Mouse (Mus musculus) MEL (cell line): ENCODE data around the gene 1700086D15Rik.

ENCODE experiments used
- CTCF ChIP-seq, 3 experiments: IDR thresholded peaks in 2 of 3; conservative IDR thresholded peaks in 1 of 3; 2 replicates each; pipeline ENCODE4 v1.5.1; 2011 to 2012; ENCODE audit warnings: low read length in 3 of 3, low read depth in 2 of 3, mild to moderate bottlenecking in 2 of 3, improper control_type of control experiment in 1 of 3, inconsistent platforms in 1 of 3, mixed read lengths in 1 of 3, moderate library complexity in 1 of 3; ENCODE audit not compliant: control insufficient read depth in 1 of 3, insufficient read depth in 1 of 3, poor library complexity in 1 of 3, severe bottlenecking in 1 of 3
- EP300 ChIP-seq, 2 experiments: IDR thresholded peaks; 2 replicates each; pipeline ENCODE4 v1.6.1; 2011; ENCODE audit warnings: improper control_type of control experiment in 2 of 2, low read length in 2 of 2, low read depth in 1 of 2, mild to moderate bottlenecking in 1 of 2
- GATA1 ChIP-seq: IDR thresholded peaks from 2 replicates; pipeline ENCODE4 v1.6.1; 2011; ENCODE audit warnings: low read depth, low read length, improper control_type of control experiment
- HCFC1 ChIP-seq: IDR thresholded peaks from 2 replicates; pipeline ENCODE4 v1.6.1; 2012; ENCODE audit warnings: low read depth, mild to moderate bottlenecking, inconsistent platforms, low read length, improper control_type of control experiment, moderate library complexity
- JUND ChIP-seq: IDR thresholded peaks from 2 replicates; pipeline ENCODE4 v1.6.1; 2011; ENCODE audit warnings: low read depth, mild to moderate bottlenecking, improper control_type of control experiment, low read length
- MAX ChIP-seq: IDR thresholded peaks from 2 replicates; pipeline ENCODE4 v1.6.1; 2011; ENCODE audit warnings: low read length, improper control_type of control experiment
- MAZ ChIP-seq: IDR thresholded peaks from 2 replicates; pipeline ENCODE4 v1.6.1; 2012; ENCODE audit warnings: low read depth, mild to moderate bottlenecking, inconsistent platforms, low read length, improper control_type of control experiment
- MEF2A ChIP-seq: IDR thresholded peaks from 2 replicates; pipeline ENCODE4 v1.6.1; 2014; ENCODE audit warnings: low read depth, mild to moderate bottlenecking, inconsistent platforms, low read length, improper control_type of control experiment; ENCODE audit not compliant: poor library complexity, insufficient replicate concordance, severe bottlenecking; ENCODE audit errors: extremely low read depth
- NRF1 ChIP-seq: IDR thresholded peaks from 2 replicates; pipeline ENCODE4 v1.6.1; 2014; ENCODE audit warnings: low read depth, mild to moderate bottlenecking, inconsistent platforms, low read length, improper control_type of control experiment, moderate library complexity; ENCODE audit not compliant: poor library complexity, insufficient read depth, severe bottlenecking
- POLR2A ChIP-seq, 2 experiments: IDR thresholded peaks; 2 replicates each; pipeline ENCODE4 v1.6.1; 2011 to 2012; ENCODE audit warnings: low read length in 2 of 2, mild to moderate bottlenecking in 2 of 2, control low read depth in 1 of 2, improper control_type of control experiment in 1 of 2, low read depth in 1 of 2, moderate library complexity in 1 of 2; ENCODE audit not compliant: control insufficient read depth in 1 of 2, insufficient read depth in 1 of 2, poor library complexity in 1 of 2
- SIN3A ChIP-seq: IDR thresholded peaks from 2 replicates; pipeline ENCODE4 v1.6.1; 2012; ENCODE audit warnings: low read length, improper control_type of control experiment, inconsistent platforms
- USF1 ChIP-seq: IDR thresholded peaks from 2 replicates; pipeline ENCODE4 v1.6.1; 2014; ENCODE audit warnings: low read depth, mild to moderate bottlenecking, inconsistent platforms, low read length, improper control_type of control experiment, moderate library complexity
- ZNF384 ChIP-seq: IDR thresholded peaks from 2 replicates; pipeline ENCODE4 v1.6.1; 2012; ENCODE audit warnings: low read depth, mild to moderate bottlenecking, inconsistent platforms, low read length, improper control_type of control experiment

GRCm38 (mm10) chr11:65185114-65185513 lies 25.4 kb upstream of the 1700086D15Rik start:
- TF ChIP-seq NRF1 (no peak), CTCF (IDR thresholded peaks at IDR 0.05 in 2 of 3, conservative IDR thresholded peaks at IDR 0.05 in 1 of 3; ENCODE audit: control insufficient read depth in 1 of 3, insufficient read depth in 1 of 3, low read depth in 2 of 3, low read length in 3 of 3, poor library complexity in 1 of 3, severe bottlenecking in 1 of 3) (no peak), ZNF384 (no peak), POLR2A (IDR thresholded peaks at IDR 0.05; ENCODE audit: control insufficient read depth in 1 of 2, insufficient read depth in 1 of 2, low read depth in 1 of 2, low read length in 2 of 2, poor library complexity in 1 of 2) (no peak), HCFC1 (no peak), MEF2A (no peak), EP300 (IDR thresholded peaks at IDR 0.05; ENCODE audit: low read depth in 1 of 2, low read length in 2 of 2) (no peak), GATA1 (no peak), MAZ (no peak), SIN3A (no peak), USF1 (no peak), JUND (no peak), MAX (no peak)
